7 mouse cellular contexts compared by ENCODE assay signal in genomic region chr2:125252275-125252674, GRCm38 (mm10). TPM values are rescaled to one million over a fixed set of nuclear protein-coding genes. Genes with fewer than 3 reads are reported as not detected.
DNase-seq lines count a peak whose midpoint lies in the region; ATAC-seq and TF ChIP-seq lines count a peak whose summit lies in the region.

No protein-coding gene starts in this region.

- no peak for TF ChIP-seq EP300 in stomach, postnatal 0 days (optimal IDR thresholded peaks at IDR 0.05)

- H3K4me1 ChIP-seq in stomach, postnatal 0 days (replicated peaks; ENCODE audit: control insufficient read depth, insufficient read depth): no peaks in the 10 kb centered on the region

- WGBS in stomach, postnatal 0 days: 70% methylated on average over 2 of the region's 2 CpGs

- H3K9me3 ChIP-seq in stomach, postnatal 0 days (ENCODE audit: control insufficient read depth, low read length): no peaks in the 10 kb centered on the region

- no peak overlapping the region for H3K27ac ChIP-seq in left cerebral cortex, adult 2 months
- no peak overlapping the region for H3K27ac ChIP-seq in stomach, postnatal 0 days (replicated peaks)

- H3K36me3 ChIP-seq in stomach, postnatal 0 days (ENCODE audit: control insufficient read depth, insufficient read depth, low read length): peaks cover 10% of the 10 kb centered on the region; the same call in 1 of the 2 replicates

- no peak overlapping the region for H3K4me3 ChIP-seq in left cerebral cortex, adult 2 months
- no peak overlapping the region for H3K4me3 ChIP-seq in stomach, postnatal 0 days (ENCODE audit: low read depth, low read length)

- intact Hi-C loops in left cerebral cortex, adult 2 months (cut with DNase I): no loop called here
- intact Hi-C loops in gastrocnemius, postnatal 14 days (cut with DNase I; ENCODE audit: low total_unique reads): no loop called here

- TF ChIP-seq CTCF in left cerebral cortex, adult 2 months (IDR thresholded peaks at IDR 0.05): peak; percentile 63
- TF ChIP-seq CTCF in stomach, postnatal 0 days (IDR thresholded peaks at IDR 0.05; ENCODE audit: low read depth): peak; percentile 81

- H3K4me2 ChIP-seq in stomach, postnatal 0 days (replicated peaks; ENCODE audit: low read depth): no peak overlapping the region

- H3K9ac ChIP-seq in stomach, postnatal 0 days (ENCODE audit: low read length): no peak overlapping the region

- H3K27me3 ChIP-seq in stomach, postnatal 0 days (ENCODE audit: control insufficient read depth, insufficient read depth, low read length): no peaks in the 10 kb centered on the region

- peak in 1 of 2 experiments; percentile 50 for DNase-seq in left cerebral cortex, adult 2 months (ENCODE audit: extremely low spot score in 1 of 2, low spot score in 2 of 2)
- no peak for DNase-seq in left cerebral cortex, adult 8-10 months (ENCODE audit: low spot score in 2 of 2)
- DNase-seq in NIH3T3 (ENCODE audit: low read depth): peak; percentile 73
- DNase-seq in cerebellum, adult 18-20 months: peak; percentile 59 to 63
- peak; percentile 22 for DNase-seq in gastrocnemius, postnatal 14 days
- peak; percentile 26 to 48 for DNase-seq in lung, adult 18-20 months
- peak; percentile 44 for DNase-seq in stomach, postnatal 0 days (ENCODE audit: low spot score)

- ATAC-seq in stomach, postnatal 0 days (ENCODE audit: low FRiP score, low TSS enrichment): no peak

RNA-seq across cellular contexts. Expression of gene Dut, which starts 5.3 kb away (rescaled TPM):
- total RNA-seq in left cerebral cortex, adult 2 months (2021): 10 to 100 TPM; 23.7 to 26.7 TPM
- 10 to 100 TPM; 21.4 to 27.2 (median 24.6) TPM for total RNA-seq in left cerebral cortex, adult 8-10 months (2022)
- 10 to 100 TPM; 10.2 to 12.6 TPM for total RNA-seq in gastrocnemius, postnatal 14 days (2021)
- polyA plus RNA-seq in stomach, postnatal 0 days (2015; fragmentation: Nextera tagmentation; extraction: Ambion mirVana): 50.6 and 53.5 TPM in 2 replicates

Comparison
In these comparisons a context has a peak if more than half of its experiments do, and no peak if none do; other contexts are left out.
1. DNase-seq: peak in NIH3T3 (single experiment), cerebellum, adult 18-20 months (2 of 2), gastrocnemius, postnatal 14 days (single experiment), lung, adult 18-20 months (2 of 2) and stomach, postnatal 0 days (single experiment); none in left cerebral cortex, adult 8-10 months (0 of 2).